Mouse (Mus musculus): Measurements from ENCODE around the gene Dchs1.

GRCm38 (mm10) chr7:105778553-105779265 lies 8.7 kb downstream of the Dchs1 start:
- no peak for TF ChIP-seq POLR2A (IDR thresholded peaks at IDR 0.05; ENCODE audit: borderline replicate concordance, insufficient read depth, low read length)
- TF ChIP-seq CTCF (IDR thresholded peaks at IDR 0.05; ENCODE audit: borderline replicate concordance, insufficient read depth, low read depth, low read length): no peak

Measured in cerebellum, adult 2 months (tissue).